Mouse (Mus musculus) neural tube, embryonic 15.5 days (tissue): ENCODE measurements at regions not wholly inside any gene's neighbourhood (a gene's known extent, or its start where the extent isn't known, plus 50 kb on each side); places are given as distances from the start of the nearest gene placed in this dataset.

Source experiments
- ATAC-seq: fragments of 200-750 bp; cut with Nextera tagmentation; 2 replicates; pipeline ENCODE4 v1.8.0; 2017; ENCODE audit warnings: mild to moderate bottlenecking, moderate TSS enrichment, moderate library complexity; ENCODE audit not compliant: low FRiP score
- H3K27ac ChIP-seq: fragments of 300-500 bp; sonication (generic); replicated peaks from 2 replicates; pipeline ENCODE4 v1.5.1; 2015; ENCODE audit warnings: mild to moderate bottlenecking, inconsistent platforms
- H3K27me3 ChIP-seq: fragments of 300-500 bp; sonication (generic); replicated peaks from 2 replicates; pipeline ENCODE4 v1.6.1; 2015; ENCODE audit warnings: inconsistent platforms
- H3K36me3 ChIP-seq: fragments of 300-500 bp; sonication (generic); 2 replicates; pipeline ENCODE4 v1.6.1; 2015; ENCODE audit warnings: inconsistent platforms
- H3K4me1 ChIP-seq: fragments of 300-500 bp; sonication (generic); 2 replicates; pipeline ENCODE4 v1.6.1; 2015; ENCODE audit warnings: inconsistent platforms
- H3K4me2 ChIP-seq: fragments of 300-500 bp; sonication (generic); 2 replicates; pipeline ENCODE4 v1.6.1; 2015; ENCODE audit warnings: inconsistent platforms, mild to moderate bottlenecking, moderate library complexity
- H3K4me3 ChIP-seq: fragments of 300-500 bp; sonication (generic); replicated peaks from 2 replicates; pipeline ENCODE4 v1.5.1; 2015; ENCODE audit warnings: mild to moderate bottlenecking, inconsistent platforms
- H3K9ac ChIP-seq: fragments of 300-500 bp; sonication (generic); replicated peaks from 2 replicates; pipeline ENCODE4 v1.6.1; 2015; ENCODE audit warnings: mild to moderate bottlenecking, inconsistent platforms
- H3K9me3 ChIP-seq: fragments of 300-500 bp; sonication (generic); replicated peaks from 2 replicates; pipeline ENCODE4 v1.6.1; 2016; ENCODE audit warnings: inconsistent platforms
- WGBS: fragments of 180-500 bp; shearing (Covaris S2); methylation state at CpG from one replicate; pipeline ENCODE4 v1.1.7; 2015; ENCODE audit warnings: mixed read lengths; 5-methylcytosine and 5-hydroxymethylcytosine counted together

- Histone ChIP-seq H3K36me3 (no peaks in the 10 kb centered on the region), H3K4me3 (no peak overlapping the region), H3K9me3 (no peaks in the 10 kb centered on the region), H3K4me1 (peaks cover 13% of the 10 kb centered on the region), H3K4me2 (peak overlapping the region; percentile 23), H3K27ac (peak overlapping the region; percentile 60), H3K27me3 (no peaks in the 10 kb centered on the region), H3K9ac (no peak overlapping the region)
- WGBS, result 20% methylated on average over 6 of the region's 6 CpGs
- peak; percentile 62 for ATAC-seq
Observed at GRCm38 (mm10) chr4:31052077-31052677, 911.7 kb upstream of the Map3k7 start.

- WGBS, result 87% methylated on average over 3 of the region's 3 CpGs
- ATAC-seq, result no peak
- H3K4me2 ChIP-seq, result no peak overlapping the region
- no peak overlapping the region for H3K4me3 ChIP-seq
- H3K9me3 ChIP-seq, result no peaks in the 10 kb centered on the region
- H3K9ac ChIP-seq, result no peak overlapping the region
- no peaks in the 10 kb centered on the region for H3K4me1 ChIP-seq
- H3K27ac ChIP-seq, result no peak overlapping the region
- no peaks in the 10 kb centered on the region for H3K27me3 ChIP-seq
- H3K36me3 ChIP-seq, result no peaks in the 10 kb centered on the region
Observed at GRCm38 (mm10) chr4:31076236-31076635, 887.7 kb upstream of the Map3k7 start.

- H3K27me3 ChIP-seq, result no peaks in the 10 kb centered on the region
- no peak overlapping the region for H3K9ac ChIP-seq
- WGBS, result 71% methylated on average over 8 of the region's 8 CpGs
- H3K36me3 ChIP-seq, result no peaks in the 10 kb centered on the region
- H3K4me1 ChIP-seq, result no peaks in the 10 kb centered on the region
- H3K4me3 ChIP-seq, result no peak overlapping the region
- no peak for ATAC-seq
- H3K4me2 ChIP-seq, result no peak overlapping the region
- H3K9me3 ChIP-seq, result no peaks in the 10 kb centered on the region
- no peak overlapping the region for H3K27ac ChIP-seq
Observed at GRCm38 (mm10) chr4:31121586-31121985, 842.3 kb upstream of the Map3k7 start.

GRCm38 (mm10) chr4:31143166-31143565 lies 820.7 kb upstream of the Map3k7 start:
- ATAC-seq, result no peak
- WGBS, result 97% methylated on average over 1 of the region's 1 CpGs
- no peaks in the 10 kb centered on the region for H3K27me3 ChIP-seq

GRCm38 (mm10) chr4:31167431-31167830 lies 796.5 kb upstream of the Map3k7 start:
- H3K4me3 ChIP-seq, result no peak overlapping the region
- ATAC-seq, result no peak
- WGBS, result 57% methylated on average over 4 of the region's 4 CpGs

More at GRCm38 (mm10) chr4:31143166-31143565, 820.7 kb upstream of the Map3k7 start:
- H3K9ac ChIP-seq, result no peak overlapping the region
- no peak overlapping the region for H3K4me2 ChIP-seq
- no peak overlapping the region for H3K4me3 ChIP-seq
- no peaks in the 10 kb centered on the region for H3K9me3 ChIP-seq
- H3K4me1 ChIP-seq, result no peaks in the 10 kb centered on the region
- no peaks in the 10 kb centered on the region for H3K36me3 ChIP-seq
- H3K27ac ChIP-seq, result no peak overlapping the region

GRCm38 (mm10) chr4:31168357-31168756 lies 795.5 kb upstream of the Map3k7 start:
- Histone ChIP-seq H3K4me1 (no peaks in the 10 kb centered on the region), H3K4me2 (no peak overlapping the region), H3K27me3 (no peaks in the 10 kb centered on the region), H3K9ac (no peak overlapping the region), H3K9me3 (no peaks in the 10 kb centered on the region), H3K36me3 (no peaks in the 10 kb centered on the region), H3K4me3 (no peak overlapping the region), H3K27ac (no peak overlapping the region)
- no peak for ATAC-seq
- 76% methylated on average over 4 of the region's 4 CpGs for WGBS

More at GRCm38 (mm10) chr4:31167431-31167830, 796.5 kb upstream of the Map3k7 start:
- Histone ChIP-seq H3K36me3 (no peaks in the 10 kb centered on the region), H3K4me1 (no peaks in the 10 kb centered on the region), H3K9me3 (no peaks in the 10 kb centered on the region), H3K9ac (no peak overlapping the region), H3K27ac (no peak overlapping the region), H3K27me3 (no peaks in the 10 kb centered on the region), H3K4me2 (no peak overlapping the region)

- H3K4me2 ChIP-seq, result no peak overlapping the region
- no peaks in the 10 kb centered on the region for H3K9me3 ChIP-seq
- no peaks in the 10 kb centered on the region for H3K27me3 ChIP-seq
- no peak overlapping the region for H3K4me3 ChIP-seq
- no peak overlapping the region for H3K9ac ChIP-seq
- WGBS, result 61% methylated on average over 3 of the region's 3 CpGs
- no peak for ATAC-seq
- no peaks in the 10 kb centered on the region for H3K36me3 ChIP-seq
- no peak overlapping the region for H3K27ac ChIP-seq
- no peaks in the 10 kb centered on the region for H3K4me1 ChIP-seq
Observed at GRCm38 (mm10) chr4:31171190-31171589, 792.7 kb upstream of the Map3k7 start.

GRCm38 (mm10) chr4:31197852-31198251 lies 766.0 kb upstream of the Map3k7 start:
- no peak for ATAC-seq
- H3K27me3 ChIP-seq, result no peaks in the 10 kb centered on the region
- no peak overlapping the region for H3K4me2 ChIP-seq
- no peak overlapping the region for H3K4me3 ChIP-seq
- no peak overlapping the region for H3K27ac ChIP-seq
- H3K4me1 ChIP-seq, result no peaks in the 10 kb centered on the region
- H3K9ac ChIP-seq, result no peak overlapping the region
- no peaks in the 10 kb centered on the region for H3K9me3 ChIP-seq
- no peaks in the 10 kb centered on the region for H3K36me3 ChIP-seq

GRCm38 (mm10) chr4:31203286-31203685 lies 760.6 kb upstream of the Map3k7 start:
- 68% methylated on average over 3 of the region's 3 CpGs for WGBS
- no peak overlapping the region for H3K9ac ChIP-seq
- no peaks in the 10 kb centered on the region for H3K9me3 ChIP-seq
- H3K4me2 ChIP-seq, result no peak overlapping the region
- no peaks in the 10 kb centered on the region for H3K4me1 ChIP-seq
- no peak overlapping the region for H3K4me3 ChIP-seq
- no peak overlapping the region for H3K27ac ChIP-seq
- ATAC-seq, result no peak
- no peaks in the 10 kb centered on the region for H3K27me3 ChIP-seq
- no peaks in the 10 kb centered on the region for H3K36me3 ChIP-seq

- peak; percentile 35; the same call in 1 of the 2 replicates for ATAC-seq
Observed at GRCm38 (mm10) chr4:31205332-31205970, 758.4 kb upstream of the Map3k7 start.

GRCm38 (mm10) chr4:31225741-31226140 lies 738.2 kb upstream of the Map3k7 start:
- Histone ChIP-seq H3K9ac (no peak overlapping the region), H3K27ac (no peak overlapping the region), H3K9me3 (no peaks in the 10 kb centered on the region), H3K4me1 (no peaks in the 10 kb centered on the region), H3K4me2 (no peak overlapping the region), H3K36me3 (no peaks in the 10 kb centered on the region), H3K27me3 (no peaks in the 10 kb centered on the region), H3K4me3 (no peak overlapping the region)
- 83% methylated on average over 2 of the region's 2 CpGs for WGBS
- ATAC-seq, result no peak

More at GRCm38 (mm10) chr4:31205332-31205970, 758.4 kb upstream of the Map3k7 start:
- no peaks in the 10 kb centered on the region for H3K4me1 ChIP-seq
- H3K27ac ChIP-seq, result no peak overlapping the region
- H3K27me3 ChIP-seq, result no peaks in the 10 kb centered on the region
- H3K36me3 ChIP-seq, result no peaks in the 10 kb centered on the region
- H3K9ac ChIP-seq, result no peak overlapping the region
- 66% methylated on average over 14 of the region's 14 CpGs for WGBS
- H3K4me2 ChIP-seq, result no peak overlapping the region
- no peaks in the 10 kb centered on the region for H3K9me3 ChIP-seq
- no peak overlapping the region for H3K4me3 ChIP-seq

GRCm38 (mm10) chr4:31268825-31269495 lies 694.9 kb upstream of the Map3k7 start:
- Histone ChIP-seq H3K27me3 (no peaks in the 10 kb centered on the region), H3K4me2 (no peak overlapping the region), H3K4me3 (no peak overlapping the region), H3K4me1 (no peaks in the 10 kb centered on the region), H3K27ac (no peak overlapping the region), H3K9me3 (no peaks in the 10 kb centered on the region), H3K9ac (no peak overlapping the region), H3K36me3 (no peaks in the 10 kb centered on the region)
- WGBS, result 82% methylated on average over 3 of the region's 3 CpGs
- ATAC-seq, result no peak
